Mouse (Mus musculus) liver, adult 2 months (tissue): ENCODE measurements at regions not wholly inside any gene's neighbourhood (a gene's known extent, or its start where the extent isn't known, plus 50 kb on each side); places are given as distances from the start of the nearest gene placed in this dataset.

Source experiments
- DNase-seq: peaks from one replicate; pipeline ENCODE4 v3.0.0-alpha.2; 2011; ENCODE audit warnings: low read depth, low spot score; ENCODE audit errors: extremely low read depth
- H3K27ac ChIP-seq: fragments of 200-500 bp; replicated peaks from 2 replicates; pipeline ENCODE4 v1.5.1; 2012; ENCODE audit warnings: low read depth, mild to moderate bottlenecking, control low read depth, inconsistent platforms, low read length; ENCODE audit not compliant: insufficient read depth
- H3K27me3 ChIP-seq: fragments of 200-500 bp; 2 replicates; pipeline ENCODE4 v1.6.1; 2012; ENCODE audit warnings: mild to moderate bottlenecking, moderate library complexity, low read length, inconsistent platforms; ENCODE audit not compliant: control insufficient read depth, insufficient read depth
- H3K36me3 ChIP-seq: fragments of 200-500 bp; 2 replicates; pipeline ENCODE4 v1.6.1; 2012; ENCODE audit warnings: low read length, inconsistent platforms; ENCODE audit not compliant: control insufficient read depth, insufficient read depth
- H3K4me1 ChIP-seq: fragments of 200-500 bp; 2 replicates; pipeline ENCODE4 v1.6.1; 2011; ENCODE audit warnings: low read length; ENCODE audit not compliant: control insufficient read depth, insufficient read depth
- H3K4me3 ChIP-seq: fragments of 200-500 bp; 2 replicates; pipeline ENCODE4 v1.5.1; 2011; ENCODE audit warnings: low read depth, mild to moderate bottlenecking, control low read depth, low read length, moderate library complexity; ENCODE audit not compliant: insufficient read depth
- H3K79me2 ChIP-seq: fragments of 200-500 bp; 2 replicates; pipeline ENCODE4 v1.6.1; 2012; ENCODE audit warnings: inconsistent platforms, mild to moderate bottlenecking, low read length, moderate library complexity; ENCODE audit not compliant: control insufficient read depth, insufficient read depth
- H3K9ac ChIP-seq: fragments of 200-500 bp; 2 replicates; pipeline ENCODE4 v1.6.1; 2012; ENCODE audit warnings: low read depth, mild to moderate bottlenecking, control low read depth, inconsistent platforms, low read length
- CTCF ChIP-seq: fragments of 200-500 bp; IDR thresholded peaks from 2 replicates; pipeline ENCODE4 v1.5.1; 2011; ENCODE audit warnings: low read depth, low read length, control low read depth
- POLR2A ChIP-seq: fragments of 200-500 bp; IDR thresholded peaks from 2 replicates; pipeline ENCODE4 v1.6.1; 2011; ENCODE audit warnings: low read length, control low read depth; ENCODE audit not compliant: insufficient read depth; ENCODE audit errors: extremely low read depth
- WGBS: fragments of 180-500 bp; shearing (Covaris S2); methylation state at CpG from one replicate; pipeline ENCODE4 v1.1.7; 2018; 5-methylcytosine and 5-hydroxymethylcytosine counted together

DNA sequence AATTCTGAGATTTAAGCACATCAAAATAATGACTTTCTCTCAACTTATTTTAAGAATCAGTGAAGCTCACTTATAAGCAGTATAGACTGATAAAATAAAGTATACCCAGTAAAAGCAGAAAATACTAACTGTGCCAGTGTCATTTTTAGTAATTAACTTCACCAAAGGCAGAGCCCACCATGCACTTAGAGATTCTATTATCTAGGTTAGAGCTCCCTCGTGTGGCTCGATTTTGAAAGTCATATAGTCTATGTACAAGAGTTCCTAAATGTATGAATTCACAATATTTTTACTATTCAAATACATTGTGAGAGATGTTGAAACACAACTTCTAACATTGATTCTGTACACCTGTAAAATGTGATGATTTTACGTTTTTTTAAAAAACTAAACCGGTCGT lies 589.3 kb downstream of the Kcnj3 start:
- Histone ChIP-seq H3K27ac (no peak overlapping the region), H3K27me3 (no peaks in the 10 kb centered on the region), H3K79me2 (no peaks in the 10 kb centered on the region), H3K9ac (no peak overlapping the region), H3K4me3 (no peak overlapping the region), H3K36me3 (no peaks in the 10 kb centered on the region), H3K4me1 (no peaks in the 10 kb centered on the region)
- WGBS: 5% methylated on average over 5 of the region's 5 CpGs
- TF ChIP-seq POLR2A (no peak), CTCF (0 out of 2 replicates have a peak, but pooled peaks have one; percentile 13)
- DNase-seq: peak; percentile 6

DNA sequence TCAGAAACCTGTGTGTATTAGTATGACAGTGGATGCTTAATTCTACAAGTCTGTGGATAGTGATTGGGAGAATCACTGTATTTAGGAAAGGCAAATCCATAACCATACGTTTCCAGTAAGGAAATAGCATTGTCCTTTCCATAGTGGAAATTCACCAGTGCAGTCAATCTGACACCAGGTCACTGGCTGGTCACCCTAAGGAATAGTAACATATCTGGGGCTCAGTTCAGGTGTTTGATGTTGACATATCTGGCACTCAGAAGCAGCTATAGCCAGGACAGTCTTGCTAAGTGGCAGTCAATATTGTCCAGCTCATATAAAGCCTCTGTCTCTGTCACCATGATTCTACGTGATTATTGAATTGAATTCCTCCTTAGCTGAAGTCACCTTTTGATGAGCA lies 593.2 kb downstream of the Kcnj3 start:
- Histone ChIP-seq H3K36me3 (no peaks in the 10 kb centered on the region), H3K79me2 (no peaks in the 10 kb centered on the region), H3K9ac (no peak overlapping the region), H3K27me3 (no peaks in the 10 kb centered on the region), H3K4me3 (no peak overlapping the region), H3K4me1 (no peaks in the 10 kb centered on the region), H3K27ac (no peak overlapping the region)
- WGBS: 75% methylated on average over 2 of the region's 2 CpGs
- no peak for DNase-seq
- no peak for TF ChIP-seq POLR2A
- TF ChIP-seq CTCF: no peak
